In the genomic region with DNA sequence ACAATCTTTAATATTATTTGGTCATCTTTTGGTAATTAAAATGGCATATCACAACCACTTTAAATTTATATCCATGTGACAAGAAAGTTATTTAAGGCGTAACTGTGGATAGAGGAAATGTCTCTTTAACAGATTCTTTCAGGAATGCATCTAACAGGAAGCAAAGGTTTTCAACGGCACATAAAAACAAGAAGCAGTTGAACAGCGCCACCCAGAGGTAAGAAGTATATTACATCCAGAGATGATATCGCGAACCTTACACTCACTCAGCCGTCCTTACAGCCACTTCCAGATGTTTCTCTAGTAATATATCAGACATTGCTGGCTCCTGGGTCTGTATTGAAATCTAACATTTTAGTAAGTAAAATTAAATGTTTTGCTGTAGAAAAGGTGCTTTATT, we compare ENCODE assay signal across 8 mouse cellular contexts.
DNase-seq lines count a peak whose midpoint lies in the region; ATAC-seq lines count a peak whose summit lies in the region.

No protein-coding gene starts in this region.

- H3K9ac ChIP-seq in midbrain, embryonic 14.5 days (replicated peaks; ENCODE audit: low read length), result no peak overlapping the region

- peaks cover 12% of the 10 kb centered on the region; the same call in 1 of the 2 replicates for H3K4me1 ChIP-seq in midbrain, embryonic 14.5 days (ENCODE audit: control insufficient read depth, insufficient read depth, low read length)

- ATAC-seq in CD4-positive, CD25-positive, alpha-beta regulatory T cell, adult 4 months, result peak; percentile 49
- peak; percentile 40; the same call in 1 of the 2 replicates for ATAC-seq in midbrain, embryonic 14.5 days (ENCODE audit: low FRiP score, low TSS enrichment)

- no peaks in the 10 kb centered on the region for H3K36me3 ChIP-seq in midbrain, embryonic 14.5 days (ENCODE audit: control insufficient read depth, insufficient read depth, low read length)
- no peaks in the 10 kb centered on the region for H3K36me3 ChIP-seq in splenic B cell, adult 2 months (ENCODE audit: control insufficient read depth, insufficient read depth, low read length, poor library complexity, severe bottlenecking)

- intact Hi-C loops in gastrocnemius, postnatal 14 days (cut with DNase I; ENCODE audit: low total_unique reads), result loop anchor here (5.0 kb wide), 1 partner anchor 436 kb away; no protein-coding TSS in a partner anchor

- no peaks in the 10 kb centered on the region for H3K9me3 ChIP-seq in midbrain, embryonic 14.5 days (ENCODE audit: control insufficient read depth, low read length)

- peak; percentile 39 for DNase-seq in cerebellum, adult 8-10 months
- DNase-seq in cerebellum, adult 11-12 months, result no peak
- peak; percentile 82 to 91 for DNase-seq in cerebellum, postnatal 10 days
- DNase-seq in gastrocnemius, postnatal 14 days, result peak; percentile 22
- peak; percentile 66 to 69 for DNase-seq in left cerebral cortex, adult 18-20 months (ENCODE audit: low spot score in 2 of 2)
- DNase-seq in midbrain, embryonic 14.5 days, result peak; percentile 95
- DNase-seq in splenic B cell, adult 2 months (ENCODE audit: low read depth, low spot score), result peak; percentile 84

- 2% methylated on average over 6 of the region's 6 CpGs for whole genome bisulfite sequencing in midbrain, embryonic 14.5 days

- H3K4me2 ChIP-seq in midbrain, embryonic 14.5 days (ENCODE audit: low read length), result no peak overlapping the region

- no peaks in the 10 kb centered on the region; the same call in none of the 2 replicates for H3K27me3 ChIP-seq in midbrain, embryonic 14.5 days (ENCODE audit: control insufficient read depth, insufficient read depth, low read length)
- no peaks in the 10 kb centered on the region; the same call in 1 of the 2 replicates for H3K27me3 ChIP-seq in splenic B cell, adult 2 months (ENCODE audit: control insufficient read depth, insufficient read depth, low read length, poor library complexity, severe bottlenecking)

- H3K27ac ChIP-seq in midbrain, embryonic 14.5 days (replicated peaks; ENCODE audit: low read depth, low read length), result no peak overlapping the region

- no peak overlapping the region for H3K4me3 ChIP-seq in midbrain, embryonic 14.5 days (replicated peaks; ENCODE audit: low read depth, low read length)
